Mouse (Mus musculus): ENCODE results near the gene Cyp1b1.

Gene Cyp1b1

DNA sequence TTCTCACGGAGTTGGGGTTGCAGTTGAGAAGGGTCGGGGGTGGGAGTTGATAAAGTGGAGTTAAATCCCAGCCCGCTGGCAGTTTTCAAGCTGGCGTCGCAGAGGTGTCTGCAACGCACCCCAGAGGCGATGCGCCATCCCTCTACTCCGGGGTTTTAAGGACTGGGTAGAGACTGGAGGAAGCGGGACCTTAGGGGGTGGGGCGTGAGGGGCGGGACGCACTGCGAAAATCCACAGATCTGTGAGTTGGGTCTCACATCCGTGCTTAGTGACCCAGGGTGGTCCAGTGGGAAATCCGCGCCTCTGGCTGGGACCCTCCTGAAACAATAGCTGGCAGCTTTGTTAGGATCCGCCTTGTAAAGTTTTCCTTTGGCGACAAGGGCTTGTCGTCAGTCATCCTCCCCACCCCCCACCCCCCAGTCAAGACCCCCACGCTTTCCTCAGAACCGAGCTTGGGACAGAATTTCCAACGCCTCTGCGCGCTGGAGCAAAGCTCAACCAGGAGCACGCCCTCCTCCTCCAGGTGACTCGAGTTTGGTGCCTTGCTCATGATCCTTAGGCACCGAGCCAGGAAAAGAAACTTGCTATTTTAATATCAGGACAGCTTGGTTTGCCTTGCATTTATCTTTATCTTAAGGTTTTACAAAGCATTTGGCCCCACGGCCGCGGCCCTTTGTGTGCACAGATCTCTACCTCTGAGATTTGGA lies at the start of gene Cyp1b1:
TSS of gene Cyp1b1 (minus strand) at position 131 of the 707 bp plus-strand sequence.
- DNase-seq: no peak

DNA sequence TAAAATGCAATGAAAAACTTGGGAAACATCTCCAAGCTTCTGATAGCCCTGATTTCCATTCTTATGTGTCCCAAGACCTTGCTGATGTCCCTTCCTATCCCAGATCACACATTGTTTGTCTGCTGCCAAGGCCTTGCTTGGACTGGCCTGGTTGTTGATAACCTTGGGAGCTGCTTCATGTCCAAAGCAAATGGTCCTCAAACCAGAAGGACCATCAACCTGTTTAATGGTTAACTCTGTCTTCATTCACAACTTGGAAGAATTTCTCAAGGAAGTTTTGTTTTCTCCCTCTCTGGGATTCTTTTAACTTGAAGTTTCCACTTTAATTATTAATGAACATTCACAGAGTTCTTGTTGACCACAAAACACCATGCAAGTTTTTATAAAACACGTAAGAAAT lies 47.0 kb upstream of the Cyp1b1 start:
- no peak for DNase-seq

DNA sequence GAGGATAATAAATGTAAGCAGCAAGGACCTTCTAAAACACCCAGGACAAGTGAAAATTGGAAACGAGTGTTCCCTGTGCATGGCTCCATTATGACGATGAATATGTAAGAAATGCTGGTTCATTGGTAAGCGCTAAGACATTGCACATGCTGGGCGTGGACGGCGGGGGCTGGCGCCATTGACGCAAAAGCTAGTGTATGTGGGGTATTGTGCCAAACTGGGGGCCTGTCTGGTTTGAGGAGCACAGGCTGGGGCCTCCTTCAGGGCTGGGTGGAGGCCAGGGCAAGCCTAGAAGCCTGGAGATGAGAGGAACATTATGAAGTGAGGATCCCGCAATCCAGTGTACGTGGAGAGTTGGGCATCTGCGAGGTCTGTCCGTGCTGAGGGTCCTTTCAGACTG lies 39.0 kb upstream of the Cyp1b1 start:
- DNase-seq: no peak

DNA sequence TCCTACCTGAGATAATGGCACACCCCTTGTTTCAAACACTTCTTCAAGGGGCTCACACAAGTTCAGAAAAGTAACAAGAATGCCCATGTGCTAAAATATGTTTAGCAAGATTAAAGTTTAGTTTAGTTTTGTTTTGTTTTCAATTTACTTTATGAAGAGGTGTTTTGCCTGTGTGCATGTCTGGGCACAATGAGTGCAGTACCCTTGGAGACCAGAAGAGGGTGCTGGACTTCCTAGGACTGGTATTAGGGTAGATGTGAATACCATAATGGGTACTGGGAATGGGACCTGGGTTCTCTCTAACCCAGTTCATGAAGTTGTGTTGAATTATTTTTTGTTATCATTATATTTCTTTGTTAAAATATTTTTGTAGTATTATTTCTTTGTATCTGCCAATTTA lies 38.0 kb upstream of the Cyp1b1 start:
- no peak for DNase-seq

DNA sequence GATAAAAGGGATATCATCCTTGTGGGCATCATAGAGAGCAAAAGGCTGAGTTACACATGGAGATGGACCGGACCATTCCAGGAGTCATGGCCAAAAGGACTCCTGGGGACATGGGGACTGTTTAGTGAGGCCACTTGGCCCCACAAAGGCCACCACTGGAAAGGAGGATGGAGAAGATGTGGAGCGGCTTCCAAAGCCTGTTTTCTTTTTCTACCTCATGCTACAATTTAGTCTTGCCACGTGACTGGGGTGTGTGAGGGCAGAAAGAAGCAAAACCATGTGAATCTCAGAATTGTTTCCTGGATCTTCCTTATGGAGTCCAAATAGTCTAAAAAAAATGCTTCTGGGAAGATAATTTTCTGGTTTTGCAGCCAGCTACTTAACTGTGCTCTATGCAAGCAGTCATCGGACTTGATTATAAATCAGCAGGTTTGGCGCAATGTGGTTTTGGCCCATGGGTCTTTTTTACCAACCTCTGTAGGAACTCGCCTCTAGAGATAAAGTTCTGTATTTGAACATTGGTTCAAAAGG lies 36.9 kb upstream of the Cyp1b1 start:
- DNase-seq: no peak

DNA sequence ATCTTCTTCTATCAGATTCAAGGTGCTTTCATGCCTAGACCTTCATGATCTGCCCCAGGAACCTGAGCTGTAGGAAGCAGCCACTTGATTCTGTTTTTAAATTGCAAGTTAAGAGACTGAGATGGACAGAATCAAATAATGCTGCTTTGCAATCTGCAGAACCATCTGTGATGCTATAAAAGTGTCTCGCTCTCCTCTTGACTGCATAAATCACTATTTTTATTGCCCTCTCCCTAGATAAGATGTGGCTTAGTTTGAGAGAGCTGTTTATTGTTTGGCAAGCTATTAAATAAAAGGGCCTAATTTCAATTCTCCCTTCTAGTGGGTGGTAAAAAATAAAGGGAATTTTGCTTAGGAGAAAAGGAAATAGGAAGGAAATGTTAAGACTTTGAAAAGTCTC lies 34.8 kb upstream of the Cyp1b1 start:
- no peak for DNase-seq

DNA sequence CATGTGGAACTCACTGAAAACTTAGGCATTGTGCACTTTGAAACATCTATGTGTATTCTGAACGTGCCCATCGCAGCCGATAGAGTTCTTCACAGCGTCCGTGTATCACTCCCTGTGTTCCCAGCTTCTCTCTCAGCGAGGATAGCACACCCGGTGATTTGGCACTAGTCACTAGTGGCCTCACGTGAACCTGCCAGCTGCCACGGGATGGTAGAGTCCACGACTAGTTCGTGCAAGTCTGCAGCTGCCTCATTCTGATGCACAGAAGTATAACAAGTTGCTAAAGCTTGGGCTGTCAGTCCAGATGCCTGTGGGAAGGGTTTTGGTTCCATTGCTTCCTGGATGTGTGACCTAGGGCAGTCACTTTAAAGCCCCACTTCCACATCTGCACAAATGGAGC lies 32.1 kb upstream of the Cyp1b1 start:
- no peak for DNase-seq

DNA sequence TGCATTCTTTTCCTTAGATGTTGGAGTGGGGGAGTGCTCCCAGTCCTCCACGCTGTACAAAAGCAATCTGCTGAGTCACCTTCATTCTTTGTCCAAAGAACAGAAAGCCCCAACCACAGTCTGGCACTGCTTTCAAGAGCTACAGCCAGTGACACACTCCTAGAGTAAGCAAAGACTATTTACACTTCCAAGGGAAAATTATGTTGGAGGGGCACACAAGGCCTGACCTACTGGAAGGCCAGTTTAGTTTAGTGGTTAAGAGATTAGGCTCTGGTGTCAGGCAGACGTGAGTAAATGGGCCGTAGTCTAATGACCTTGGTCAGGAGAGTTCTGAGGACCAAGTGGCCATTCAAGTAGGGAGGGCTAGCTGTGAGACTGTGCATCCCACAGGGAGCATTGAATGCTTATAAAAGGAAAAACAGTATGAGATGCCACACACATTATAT lies 31.3 kb upstream of the Cyp1b1 start:
- no peak for DNase-seq

DNA sequence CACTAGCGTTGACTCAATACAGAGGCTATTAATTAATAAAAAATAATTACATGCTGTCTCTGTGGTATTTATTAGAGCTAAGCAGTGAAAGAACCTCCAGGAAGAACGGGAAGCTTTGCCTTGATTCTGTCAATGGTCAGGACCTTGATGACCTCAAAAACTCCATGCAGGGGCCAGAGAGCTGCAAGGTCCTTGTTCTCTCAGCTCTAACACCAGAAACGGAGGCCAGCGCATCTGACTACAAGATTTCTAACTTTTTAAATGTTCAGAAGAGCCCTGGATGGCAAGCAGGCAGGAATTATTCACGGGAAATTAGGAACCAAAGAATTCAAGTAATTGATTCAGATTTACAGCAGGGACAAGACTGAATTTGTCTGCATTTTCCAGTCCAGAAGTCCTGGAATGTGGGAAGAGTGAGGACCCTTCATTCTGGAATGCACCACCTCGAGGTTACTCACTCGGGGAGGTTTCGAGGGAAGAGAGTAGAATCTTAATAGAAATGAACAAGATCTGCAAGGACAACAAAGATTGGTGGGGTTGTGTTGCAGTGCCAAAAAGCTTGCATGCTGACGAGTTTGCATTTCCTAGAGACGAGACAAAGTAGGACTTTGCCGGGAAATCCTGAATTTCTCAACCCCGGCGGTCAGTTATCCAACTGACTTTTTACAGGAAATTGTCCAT lies 30.3 kb upstream of the Cyp1b1 start:
- DNase-seq: no peak

DNA sequence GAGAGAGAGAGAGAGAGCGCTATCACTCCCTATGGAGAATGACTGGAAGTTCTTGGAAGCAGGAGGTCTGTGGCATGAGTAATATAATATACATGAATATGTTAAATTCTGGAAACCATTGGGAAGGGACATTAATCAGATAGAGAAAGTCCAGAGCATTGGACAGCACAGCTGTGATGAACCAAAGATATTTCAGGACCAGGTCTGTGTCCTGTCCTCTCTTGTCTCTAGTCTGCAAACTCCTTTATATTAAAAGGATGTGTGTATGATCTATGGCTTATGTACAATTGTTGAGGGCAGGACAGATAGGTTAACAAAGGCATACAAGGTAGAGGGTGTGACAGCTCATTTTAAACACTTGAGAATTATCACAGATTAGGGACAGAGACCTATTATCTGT lies 28.6 kb upstream of the Cyp1b1 start:
- no peak for DNase-seq

DNA sequence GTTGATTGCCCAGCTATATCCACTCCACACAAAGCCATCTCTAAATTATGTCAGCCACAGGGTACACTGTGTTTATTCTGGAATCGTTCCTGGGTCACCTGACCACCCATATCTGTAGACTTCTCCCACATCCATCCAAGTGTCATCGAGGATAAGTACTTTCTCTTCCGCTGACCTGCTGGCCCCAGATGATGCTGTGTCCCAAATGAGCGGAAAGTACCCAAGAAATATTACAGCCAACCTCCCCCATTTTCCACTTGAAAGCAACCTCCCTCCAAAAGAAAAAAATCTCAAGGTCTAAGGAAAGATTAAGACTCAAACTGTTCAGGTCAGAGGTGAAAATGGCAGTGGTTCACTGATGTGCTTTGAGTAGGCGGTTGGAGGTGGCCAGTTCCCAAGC lies 27.8 kb upstream of the Cyp1b1 start:
- no peak for DNase-seq

DNA sequence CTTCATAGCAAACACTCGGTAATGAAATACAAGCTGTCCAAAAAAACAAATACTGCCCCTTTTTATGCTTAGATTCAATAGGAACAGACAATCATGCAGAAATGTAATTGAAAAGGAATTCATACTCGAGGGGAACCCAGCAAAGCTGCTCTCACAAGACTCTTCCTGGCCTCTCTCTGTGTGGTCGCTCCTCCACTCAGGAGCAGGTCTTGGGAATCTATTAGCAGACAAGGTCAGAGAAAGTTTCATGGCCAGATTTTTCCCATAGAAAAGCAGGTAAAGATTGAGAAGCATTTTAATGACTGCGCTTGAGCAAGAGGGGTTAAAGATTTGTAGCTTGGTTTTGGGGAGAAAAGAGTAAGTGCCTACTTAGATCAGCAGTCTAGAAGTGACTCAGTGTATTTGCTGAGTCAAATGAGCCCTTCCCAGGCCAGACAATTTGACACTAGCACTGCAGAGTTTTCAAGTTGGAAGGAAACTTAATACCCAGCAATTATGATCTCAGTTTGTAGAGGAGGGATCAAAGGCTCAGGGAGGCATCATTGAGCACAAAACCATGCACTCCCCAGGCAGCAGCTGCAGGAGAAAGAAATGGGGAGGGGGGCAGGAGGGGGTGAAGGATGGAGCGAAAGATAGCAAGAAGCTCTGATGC lies 24.1 kb upstream of the Cyp1b1 start:
- no peak for DNase-seq

DNA sequence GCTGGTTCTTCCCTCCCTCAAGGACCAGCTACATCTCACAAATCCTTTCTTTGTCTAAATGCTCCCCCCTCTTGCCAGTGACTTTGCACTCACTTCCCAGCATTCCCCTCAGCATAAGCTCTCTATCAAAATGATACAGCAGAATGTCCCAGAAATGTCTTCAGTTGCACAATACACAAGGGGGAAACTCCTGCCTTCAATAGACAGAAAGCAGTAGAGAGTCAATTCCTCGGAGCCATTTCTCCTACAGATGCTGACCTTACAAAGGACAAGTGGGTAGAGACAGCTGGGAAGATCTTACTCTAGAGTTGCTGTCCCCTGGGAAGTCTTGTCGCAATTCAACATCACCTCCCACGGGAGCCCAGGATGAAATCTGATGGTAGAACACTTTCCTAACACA lies 22.7 kb upstream of the Cyp1b1 start:
- no peak for DNase-seq

DNA sequence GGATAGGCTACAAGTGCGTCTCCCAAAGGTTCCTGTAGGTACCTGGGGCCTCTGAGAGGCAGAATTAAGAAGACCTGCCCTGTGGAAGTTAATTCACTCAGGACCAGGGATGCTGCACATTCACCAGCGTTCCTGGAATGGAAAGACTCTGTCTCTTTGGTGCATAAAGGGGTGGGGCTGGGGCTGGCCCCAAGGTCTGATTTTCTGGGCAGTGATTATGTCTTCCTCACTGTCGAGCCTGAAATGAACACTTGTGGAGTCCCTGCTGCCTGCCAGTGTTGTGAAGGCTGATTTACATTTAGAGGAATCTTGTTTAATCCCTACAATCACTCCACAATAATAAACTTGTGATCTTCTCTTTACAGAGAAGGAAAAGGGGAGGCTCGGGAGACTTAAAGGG lies 18.2 kb upstream of the Cyp1b1 start:
- no peak for DNase-seq

DNA sequence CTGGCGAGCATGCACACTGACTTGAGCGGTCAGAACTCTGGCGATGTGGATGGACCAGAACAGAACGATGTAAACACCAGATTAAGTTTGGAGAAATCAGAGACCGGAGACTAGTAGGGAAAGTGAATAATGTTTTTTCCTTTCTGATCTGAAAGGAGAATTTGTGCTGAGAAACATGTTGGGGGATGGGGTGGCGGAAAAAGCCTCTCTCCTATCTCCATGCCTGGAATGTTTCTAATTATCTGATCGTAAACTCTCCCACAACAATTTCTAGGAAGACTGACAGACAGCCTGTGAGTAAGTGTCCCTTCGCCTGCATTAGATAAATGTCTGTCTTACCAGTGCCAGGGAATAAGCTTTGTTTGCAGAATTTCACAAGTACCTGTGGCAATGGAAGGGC lies 16.1 kb upstream of the Cyp1b1 start:
- no peak for DNase-seq

DNA sequence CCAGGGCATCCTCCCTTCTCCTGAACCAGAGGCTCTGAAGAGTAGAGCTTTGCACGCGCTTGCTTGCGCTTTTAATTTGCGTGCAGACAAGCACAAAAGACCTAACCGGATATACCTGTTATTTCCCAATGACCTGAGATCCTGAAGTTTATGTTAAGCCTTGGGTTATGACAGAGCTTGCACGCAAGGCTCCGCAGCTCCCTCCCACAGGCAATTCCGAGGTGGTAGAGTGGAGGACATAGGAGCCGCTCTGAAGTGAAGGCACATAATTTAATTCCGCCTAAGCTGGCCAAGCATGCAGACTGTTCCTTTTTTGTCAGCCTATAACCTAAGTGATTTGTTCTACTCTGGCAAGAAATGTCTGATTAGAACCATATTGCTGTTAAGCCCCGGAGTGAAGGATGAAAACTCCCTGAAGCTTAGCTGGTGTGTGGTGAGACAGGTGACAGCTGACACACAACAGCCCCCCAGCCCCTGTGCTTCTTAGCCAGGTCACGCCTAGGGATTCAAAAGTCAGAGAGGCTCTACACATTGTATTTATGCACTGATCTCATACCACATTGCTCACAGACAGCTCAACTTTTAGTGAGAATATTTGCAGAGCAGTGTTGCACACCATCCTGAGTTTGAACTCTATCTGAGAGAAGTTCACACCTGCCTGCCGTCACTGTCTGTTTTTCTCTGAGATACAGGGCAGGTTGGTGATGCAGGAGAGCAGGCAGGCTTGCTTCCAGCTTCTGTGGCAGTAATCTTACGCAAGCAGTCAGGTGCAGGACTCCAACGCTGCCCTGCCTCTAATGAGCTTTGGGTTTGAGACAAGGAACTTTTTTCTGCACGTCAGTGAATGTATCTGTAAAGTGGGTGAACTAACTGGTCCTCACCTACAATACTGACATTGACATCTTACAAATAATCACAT lies 14.0 kb upstream of the Cyp1b1 start:
- no peak for DNase-seq

DNA sequence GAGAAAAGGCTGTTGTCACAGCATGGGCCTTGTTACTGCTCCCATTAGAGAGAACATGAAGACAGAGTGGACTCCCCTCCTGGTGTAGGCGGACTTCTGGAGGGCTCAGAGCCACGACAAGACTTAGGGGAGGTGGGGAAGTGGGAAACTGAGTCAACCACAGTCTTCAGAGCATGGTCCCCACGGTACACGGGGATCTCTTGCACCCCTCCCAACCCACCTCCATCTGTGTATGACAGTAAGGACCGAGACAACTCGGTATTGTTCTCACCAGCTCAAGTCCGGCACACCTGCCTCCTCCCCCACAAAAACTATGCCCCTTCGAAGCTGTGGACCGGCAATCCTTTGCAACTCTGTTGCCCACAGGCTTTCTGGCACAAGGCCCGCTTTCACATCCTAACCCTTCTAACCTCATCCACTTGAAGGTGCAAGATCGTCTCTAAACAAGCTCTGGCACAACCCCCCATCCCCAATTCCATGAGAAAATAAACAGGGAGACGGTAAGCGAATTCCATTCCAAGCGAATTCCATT lies 13.3 kb upstream of the Cyp1b1 start:
- no peak for DNase-seq

DNA sequence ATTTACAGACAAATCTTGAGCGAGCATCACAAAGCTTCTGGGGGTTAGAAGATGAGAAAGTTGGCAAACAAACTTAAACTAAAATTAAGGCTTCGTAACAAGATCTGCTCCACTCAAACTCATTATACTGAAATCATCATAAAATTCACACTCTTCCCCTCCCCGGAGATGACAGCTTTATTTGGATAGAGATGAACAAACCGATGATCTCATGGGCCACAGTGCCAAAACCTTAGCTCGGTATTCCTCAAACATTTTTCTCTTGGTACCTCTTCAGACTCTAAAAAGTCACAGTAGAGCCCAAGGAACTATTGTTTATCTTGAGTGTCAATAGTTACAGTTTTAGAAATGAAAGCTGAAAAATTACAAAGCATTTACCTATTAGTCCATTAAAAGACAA lies 11.8 kb upstream of the Cyp1b1 start:
- no peak for DNase-seq

DNA sequence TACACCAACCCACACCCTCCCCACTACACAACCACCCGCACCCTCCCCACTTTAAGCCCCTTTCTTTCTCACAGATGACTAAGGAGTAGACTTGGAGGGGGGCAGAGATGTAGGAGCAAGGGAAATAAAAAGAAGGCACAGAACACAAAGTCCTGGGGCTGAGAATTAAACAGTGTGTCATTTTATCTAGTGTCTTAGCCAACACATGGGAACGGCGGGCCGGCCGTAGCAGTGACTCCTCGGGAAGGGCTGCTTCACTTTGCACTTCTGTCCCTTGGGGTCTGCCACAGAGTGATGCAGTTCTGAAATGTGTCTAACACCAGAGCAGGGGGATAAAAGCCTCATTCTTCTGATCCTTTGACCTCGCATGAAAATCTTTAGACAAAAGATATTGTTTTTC lies 5.8 kb upstream of the Cyp1b1 start:
- DNase-seq: no peak

DNA sequence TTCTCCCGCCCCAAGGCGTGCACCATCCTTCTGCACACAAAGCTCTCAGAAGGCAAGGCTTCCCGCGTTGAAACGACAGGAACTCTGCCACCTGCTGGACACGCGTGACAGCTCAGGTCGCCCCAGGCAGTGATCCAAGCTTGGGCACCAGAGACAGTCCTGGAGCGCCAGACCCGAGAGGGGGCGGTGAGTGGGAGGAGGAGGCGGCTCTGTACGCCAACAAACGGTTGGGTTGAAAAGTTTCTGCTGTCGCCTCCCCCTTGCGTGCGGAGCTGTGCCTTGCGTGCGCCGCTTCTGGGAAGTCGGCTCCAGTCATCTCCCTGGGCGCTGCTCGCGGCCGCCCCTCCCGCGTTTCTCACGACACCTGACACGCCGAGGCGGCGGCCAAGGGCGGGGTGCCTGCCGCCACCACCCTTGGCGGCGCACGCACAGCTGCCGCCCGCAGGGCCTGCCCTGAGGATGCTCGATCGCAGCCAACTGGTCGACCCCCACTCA lies 835 bp upstream of the Cyp1b1 start:
- peak; percentile 82 for DNase-seq

DNA sequence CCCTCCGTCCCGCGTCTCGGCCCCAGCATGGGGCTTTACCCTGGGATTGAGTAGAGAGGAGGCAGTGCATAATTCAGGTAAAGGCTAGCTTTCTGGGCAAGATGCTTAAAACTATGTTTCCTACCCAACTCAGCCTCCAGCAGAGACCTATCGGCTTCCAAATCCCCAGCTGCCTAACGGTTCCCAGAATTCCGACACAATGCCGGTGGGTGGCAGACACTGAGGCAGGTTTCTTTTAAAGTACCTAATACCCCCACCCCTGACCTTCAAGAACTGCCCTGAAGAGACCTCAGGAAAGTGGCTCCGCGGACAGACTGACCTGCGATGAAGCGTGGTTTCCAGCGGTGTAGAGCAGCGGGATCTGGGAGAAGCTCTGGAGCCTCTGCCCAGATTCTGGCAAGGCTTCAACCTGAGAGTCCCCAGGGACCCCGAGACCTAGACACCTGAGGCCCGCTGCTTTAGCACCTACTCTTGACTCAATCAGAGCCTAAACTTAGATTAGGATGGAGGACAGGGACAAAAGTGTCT lies 429 bp downstream of the Cyp1b1 start:
- no peak for DNase-seq
